Mouse (Mus musculus): Measurements from ENCODE around the gene Stk10.

GRCm38 (mm10) chr11:32594122-32594521 lies 61.0 kb downstream of the Stk10 start:
- TF ChIP-seq CTCF (IDR thresholded peaks at IDR 0.05), result peak; percentile 43
- no peak for TF ChIP-seq EP300 (IDR thresholded peaks at IDR 0.05; ENCODE audit: insufficient read depth, low read depth, low read length)

Measured in heart, adult 2 months (tissue).